Mouse (Mus musculus) adrenal gland, adult 8-10 months (tissue): ENCODE measurements at regions not wholly inside any gene's neighbourhood (a gene's known extent, or its start where the extent isn't known, plus 50 kb on each side); places are given as distances from the start of the nearest gene placed in this dataset.

ENCODE experiments used
- DNase-seq: peaks from one replicate; pipeline ENCODE4 v3.0.0; 2022

DNA sequence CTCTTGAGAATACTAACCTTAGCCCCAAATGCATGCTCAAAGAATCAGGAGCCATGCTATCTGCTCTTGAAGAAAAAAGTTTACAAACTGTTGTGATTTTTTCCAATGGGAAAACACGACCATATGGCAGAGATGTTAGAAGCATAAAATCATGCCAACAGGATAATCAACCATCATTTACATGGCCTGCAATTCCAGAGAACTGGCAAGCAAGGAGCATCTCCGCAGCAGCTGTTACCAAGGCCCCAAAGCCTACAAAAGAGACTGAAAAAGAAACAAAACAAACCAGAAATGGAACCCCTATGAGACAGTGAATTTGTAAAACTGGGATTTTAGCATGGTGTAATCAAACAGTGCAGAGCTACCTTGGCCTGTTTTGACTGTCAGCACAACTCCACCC is 1164.2 kb upstream of the Gm10800 start:
- DNase-seq: no peak

DNA sequence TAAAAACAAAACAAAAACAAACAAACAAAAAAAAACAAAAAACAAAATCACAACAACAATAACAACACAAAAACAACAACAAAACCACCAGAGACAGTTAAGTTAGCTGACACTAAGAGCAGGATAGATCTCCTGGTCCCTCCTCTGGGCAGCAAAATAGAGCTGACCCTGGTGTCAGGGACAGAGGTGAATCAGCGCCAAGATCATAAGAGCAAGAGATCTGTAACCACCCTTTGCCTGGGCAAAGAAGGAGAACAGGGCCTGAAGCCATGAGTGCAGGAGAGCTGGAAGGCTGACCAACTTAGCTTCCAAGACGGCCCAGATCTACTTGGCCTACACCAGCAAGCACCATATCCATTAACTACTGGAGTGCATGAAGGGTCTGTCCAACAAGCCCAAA is 1154.6 kb upstream of the Gm10800 start:
- peak; percentile 18 for DNase-seq
